Mouse (Mus musculus) hindbrain, embryonic 14.5 days (tissue): ENCODE data around the gene Psmd9. TPM values are rescaled to one million over a fixed set of nuclear protein-coding genes. Genes with fewer than 3 reads are reported as not detected.

Experiments
- ATAC-seq: fragments of 200-750 bp; cut with Nextera tagmentation; 2 replicates; pipeline ENCODE4 v1.8.0; 2017; ENCODE audit warnings: moderate number of reproducible peaks, mild to moderate bottlenecking, moderate TSS enrichment, moderate library complexity; ENCODE audit not compliant: low FRiP score
- DNase-seq: peaks from one replicate; pipeline ENCODE4 v3.0.0-alpha.2; 2015; ENCODE audit warnings: low spot score
- H3K27ac ChIP-seq: fragments of 300-500 bp; sonication (generic); 2 replicates; pipeline ENCODE4 v1.5.1; 2014; ENCODE audit warnings: mild to moderate bottlenecking, moderate library complexity
- H3K27me3 ChIP-seq: fragments of 300-500 bp; sonication (generic); 2 replicates; pipeline ENCODE4 v1.6.1; 2014; ENCODE audit warnings: mild to moderate bottlenecking, low read length, mixed read lengths; ENCODE audit not compliant: control insufficient read depth, insufficient read depth
- H3K36me3 ChIP-seq: fragments of 300-500 bp; sonication (generic); replicated peaks from 2 replicates; pipeline ENCODE4 v1.6.1; 2014; ENCODE audit not compliant: control insufficient read depth, insufficient read depth
- H3K4me1 ChIP-seq: fragments of 300-500 bp; sonication (generic); replicated peaks from 2 replicates; pipeline ENCODE4 v1.6.1; 2014; ENCODE audit warnings: antibody characterized with exemption, low read length, mixed read lengths; ENCODE audit not compliant: control insufficient read depth, insufficient read depth
- H3K4me2 ChIP-seq: fragments of 300-500 bp; sonication (generic); replicated peaks from 2 replicates; pipeline ENCODE4 v1.6.1; 2014; ENCODE audit warnings: mild to moderate bottlenecking, moderate library complexity
- H3K4me3 ChIP-seq: fragments of 300-500 bp; sonication (generic); replicated peaks from 2 replicates; pipeline ENCODE4 v1.5.1; 2014; ENCODE audit warnings: mild to moderate bottlenecking, low read length
- H3K9ac ChIP-seq: fragments of 300-500 bp; sonication (generic); 2 replicates; pipeline ENCODE4 v1.6.1; 2014
- H3K9me3 ChIP-seq: fragments of 300-500 bp; sonication (generic); 2 replicates; pipeline ENCODE4 v1.6.1; 2016; ENCODE audit warnings: low read length; ENCODE audit not compliant: control insufficient read depth
- WGBS: fragments of 180-500 bp; shearing (Covaris S2); extraction: QIAGEN DNeasy Blood & Tissue Kit; methylation state at CpG from one replicate; pipeline ENCODE4 v1.1.7; 2014; 5-methylcytosine and 5-hydroxymethylcytosine counted together
- polyA plus RNA-seq: library from polyadenylated mRNA; unstranded; fragments of >200 nt; fragmentation: Nextera tagmentation; extraction: Ambion mirVana; gene quantifications from 2 replicates; pipeline ENCODE4 v1.2.1, GENCODE M21; 2014

The Psmd9 gene
- polyA plus RNA-seq, 1 experiment from 2014 or later, result 66.8 TPM

- 38% methylated on average over 5 of the region's 5 CpGs for WGBS
- H3K36me3 ChIP-seq, result no peaks in the 10 kb centered on the region
- ATAC-seq, result no peak
Measured at GRCm38 (mm10) chr5:123272927-123273326, 103.7 kb downstream of the Psmd9 start.

GRCm38 (mm10) chr5:123276636-123277341, 107.6 kb downstream of the Psmd9 start:
- Histone ChIP-seq H3K4me2 (0 out of 2 replicates have a peak overlapping the region, but pooled peaks have one; percentile 21), H3K9me3 (no peaks in the 10 kb centered on the region), H3K27ac (peak overlapping the region; percentile 61), H3K9ac (no peak overlapping the region), H3K4me3 (no peak overlapping the region), H3K27me3 (no peaks in the 10 kb centered on the region), H3K36me3 (no peaks in the 10 kb centered on the region), H3K4me1 (peaks cover 6% of the 10 kb centered on the region; the same call in 1 of the 2 replicates)
- 64% methylated on average over 9 of the region's 9 CpGs for WGBS
- peak; percentile 39 for DNase-seq
- no peak for ATAC-seq

More at GRCm38 (mm10) chr5:123272927-123273326, 103.7 kb downstream of the Psmd9 start:
- Histone ChIP-seq H3K9me3 (no peaks in the 10 kb centered on the region), H3K4me1 (peaks cover 6% of the 10 kb centered on the region; the same call in 1 of the 2 replicates), H3K27ac (no peak overlapping the region), H3K4me3 (no peak overlapping the region), H3K9ac (no peak overlapping the region), H3K27me3 (no peaks in the 10 kb centered on the region), H3K4me2 (no peak overlapping the region)
- DNase-seq, result no peak

- Histone ChIP-seq H3K4me1 (peaks cover 6% of the 10 kb centered on the region; the same call in 1 of the 2 replicates), H3K27ac (peak overlapping the region; percentile 61), H3K27me3 (no peaks in the 10 kb centered on the region), H3K4me2 (no peak overlapping the region), H3K9me3 (no peaks in the 10 kb centered on the region), H3K36me3 (no peaks in the 10 kb centered on the region), H3K4me3 (no peak overlapping the region), H3K9ac (no peak overlapping the region)
- 25% methylated on average over 7 of the region's 7 CpGs for WGBS
- peak; percentile 65 for DNase-seq
- ATAC-seq, result peak; percentile 48; the same call in 1 of the 2 replicates
Measured at GRCm38 (mm10) chr5:123277342-123277701, 108.1 kb downstream of the Psmd9 start.

- no peak for DNase-seq
- Histone ChIP-seq H3K4me2 (no peak overlapping the region), H3K4me1 (peaks cover 6% of the 10 kb centered on the region; the same call in 1 of the 2 replicates), H3K36me3 (no peaks in the 10 kb centered on the region), H3K4me3 (no peak overlapping the region), H3K9me3 (no peaks in the 10 kb centered on the region), H3K27ac (no peak overlapping the region), H3K9ac (no peak overlapping the region), H3K27me3 (no peaks in the 10 kb centered on the region)
- 70% methylated on average over 4 of the region's 4 CpGs for WGBS
- ATAC-seq, result no peak
Measured at GRCm38 (mm10) chr5:123277704-123278103, 108.5 kb downstream of the Psmd9 start.

GRCm38 (mm10) chr5:123279248-123279647, 110.0 kb downstream of the Psmd9 start:
- no peak for ATAC-seq
- Histone ChIP-seq H3K27ac (no peak overlapping the region), H3K9ac (no peak overlapping the region)

GRCm38 (mm10) chr5:123281336-123282136, 112.3 kb downstream of the Psmd9 start:
- Histone ChIP-seq H3K9ac (no peak overlapping the region), H3K27ac (no peak overlapping the region), H3K4me3 (no peak overlapping the region), H3K4me2 (no peak overlapping the region), H3K36me3 (no peaks in the 10 kb centered on the region), H3K4me1 (0 out of 2 replicates have a peak, but pooled peaks cover under 1% of the 10 kb centered on the region), H3K27me3 (no peaks in the 10 kb centered on the region), H3K9me3 (no peaks in the 10 kb centered on the region)
- ATAC-seq, result no peak
- 83% methylated on average over 9 of the region's 9 CpGs for WGBS
- DNase-seq, result no peak

More at GRCm38 (mm10) chr5:123279248-123279647, 110.0 kb downstream of the Psmd9 start:
- Histone ChIP-seq H3K9me3 (no peaks in the 10 kb centered on the region), H3K27me3 (no peaks in the 10 kb centered on the region), H3K4me3 (no peak overlapping the region), H3K4me2 (no peak overlapping the region), H3K4me1 (peaks cover 6% of the 10 kb centered on the region; the same call in 1 of the 2 replicates), H3K36me3 (no peaks in the 10 kb centered on the region)
- whole genome bisulfite sequencing, result 95% methylated on average over 4 of the region's 4 CpGs
- DNase-seq, result no peak

- Histone ChIP-seq H3K4me2 (no peak overlapping the region), H3K4me1 (no peaks in the 10 kb centered on the region), H3K36me3 (no peaks in the 10 kb centered on the region), H3K27ac (no peak overlapping the region), H3K4me3 (no peak overlapping the region), H3K9ac (no peak overlapping the region), H3K9me3 (no peaks in the 10 kb centered on the region), H3K27me3 (no peaks in the 10 kb centered on the region)
- DNase-seq, result peak; percentile 71
- 43% methylated on average over 8 of the region's 8 CpGs for WGBS
- ATAC-seq, result no peak
Measured at GRCm38 (mm10) chr5:123285174-123285573, 116.0 kb downstream of the Psmd9 start.

GRCm38 (mm10) chr5:123288079-123288478, 118.9 kb downstream of the Psmd9 start:
- Histone ChIP-seq H3K27me3 (no peaks in the 10 kb centered on the region), H3K9me3 (no peaks in the 10 kb centered on the region), H3K36me3 (no peaks in the 10 kb centered on the region), H3K4me2 (no peak overlapping the region), H3K4me1 (no peaks in the 10 kb centered on the region), H3K4me3 (no peak overlapping the region), H3K27ac (no peak overlapping the region), H3K9ac (no peak overlapping the region)
- WGBS, result 86% methylated on average over 5 of the region's 5 CpGs
- DNase-seq (no peak), ATAC-seq (no peak)

- no peaks in the 10 kb centered on the region for H3K4me1 ChIP-seq
- H3K27me3 ChIP-seq, result no peaks in the 10 kb centered on the region
- H3K4me2 ChIP-seq, result no peak overlapping the region
- H3K9me3 ChIP-seq, result no peaks in the 10 kb centered on the region
- H3K27ac ChIP-seq, result no peak overlapping the region
- no peak overlapping the region for H3K9ac ChIP-seq
- WGBS, result 60% methylated on average over 9 of the region's 9 CpGs
- no peak overlapping the region for H3K4me3 ChIP-seq
- H3K36me3 ChIP-seq, result no peaks in the 10 kb centered on the region
- ATAC-seq (no peak), DNase-seq (no peak)
Measured at GRCm38 (mm10) chr5:123294653-123295052, 125.4 kb downstream of the Psmd9 start.
